Mouse (Mus musculus) skeletal muscle tissue, adult 2 months (tissue): ENCODE data around the gene Mid1.

Source experiments
- DNase-seq: peaks from one replicate; pipeline ENCODE4 v3.0.0-alpha.2; 2012; ENCODE audit warnings: low read depth, low spot score

The Mid1 gene

GRCm38 (mm10) chrX:169685131-169685530, at the start of gene Mid1:
Gene Mid1 (plus strand): TSS chrX:169685199.
- DNase-seq, result peak; percentile 6

- DNase-seq, result no peak
Observed at GRCm38 (mm10) chrX:169673056-169673455, 11.9 kb upstream of the Mid1 start.

- DNase-seq, result no peak
Observed at GRCm38 (mm10) chrX:169676313-169676712, 8.7 kb upstream of the Mid1 start.

GRCm38 (mm10) chrX:169685731-169686130, 732 bp downstream of the Mid1 start:
- DNase-seq, result no peak

- DNase-seq, result no peak
Observed at GRCm38 (mm10) chrX:169691217-169691616, 6.2 kb downstream of the Mid1 start.

GRCm38 (mm10) chrX:169691675-169692074, 6.7 kb downstream of the Mid1 start:
- peak; percentile 5 for DNase-seq

GRCm38 (mm10) chrX:169692225-169692909, 7.4 kb downstream of the Mid1 start:
- DNase-seq, result peak; percentile 27

- peak; percentile 38 for DNase-seq
Observed at GRCm38 (mm10) chrX:169704016-169704602, 19.1 kb downstream of the Mid1 start.

- peak; percentile 7 for DNase-seq
Observed at GRCm38 (mm10) chrX:169723511-169723910, 38.5 kb downstream of the Mid1 start.

- no peak for DNase-seq
Observed at GRCm38 (mm10) chrX:169735387-169735969, 50.5 kb downstream of the Mid1 start.

- no peak for DNase-seq
Observed at GRCm38 (mm10) chrX:169758001-169758400, 73.0 kb downstream of the Mid1 start.

GRCm38 (mm10) chrX:169779535-169779934, 94.5 kb downstream of the Mid1 start, which contains the start of gene 4933400A11Rik:
Gene 4933400A11Rik (minus strand): TSS chrX:169779635.
- DNase-seq, result no peak

- DNase-seq, result no peak
Observed at GRCm38 (mm10) chrX:169789702-169790101, 104.7 kb downstream of the Mid1 start.

GRCm38 (mm10) chrX:169792879-169793278, 107.9 kb downstream of the Mid1 start:
- no peak for DNase-seq

- no peak for DNase-seq
Observed at GRCm38 (mm10) chrX:169794421-169794820, 109.4 kb downstream of the Mid1 start.

- DNase-seq, result no peak
Observed at GRCm38 (mm10) chrX:169794831-169795311, 109.9 kb downstream of the Mid1 start.

GRCm38 (mm10) chrX:169797148-169797547, 112.1 kb downstream of the Mid1 start:
- DNase-seq, result no peak

GRCm38 (mm10) chrX:169798987-169799680, 114.1 kb downstream of the Mid1 start:
- DNase-seq, result peak; percentile 10

- no peak for DNase-seq
Observed at GRCm38 (mm10) chrX:169800238-169800637, 115.2 kb downstream of the Mid1 start.

GRCm38 (mm10) chrX:169805791-169806190, 120.8 kb downstream of the Mid1 start:
- DNase-seq, result no peak

- DNase-seq, result no peak
Observed at GRCm38 (mm10) chrX:169807744-169808143, 122.7 kb downstream of the Mid1 start.

- no peak for DNase-seq
Observed at GRCm38 (mm10) chrX:169811318-169811717, 126.3 kb downstream of the Mid1 start.
